Mouse (Mus musculus): ENCODE measurements around the gene Atp13a4.

DNA sequence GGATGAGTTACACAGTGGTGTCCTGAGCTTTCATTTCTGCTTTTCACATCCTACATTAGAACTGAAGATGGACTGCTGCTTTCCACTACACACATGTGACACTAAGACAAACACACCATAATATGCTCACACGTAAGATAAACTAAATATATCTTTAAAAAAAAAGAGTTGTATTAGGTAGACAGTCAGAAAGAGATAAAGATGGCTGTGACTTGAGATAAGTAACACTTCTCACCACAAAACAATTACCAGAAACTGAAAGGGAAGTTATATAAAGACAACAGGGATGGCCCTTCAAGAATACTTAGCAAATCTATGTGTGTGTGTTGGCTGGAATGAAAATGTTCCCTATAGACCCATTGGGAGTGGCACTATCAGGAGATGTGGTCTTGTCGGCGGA, 34.8 kb downstream of the Atp13a4 start:
- TF ChIP-seq POLR2A (IDR thresholded peaks at IDR 0.05; ENCODE audit: insufficient read length, low read depth) = no peak
- TF ChIP-seq USF1 (IDR thresholded peaks at IDR 0.05; ENCODE audit: low read depth) = no peak
- TF ChIP-seq POLR2AphosphoS2 (IDR thresholded peaks at IDR 0.05; ENCODE audit: insufficient read length, low read depth) = no peak
- TF ChIP-seq MAX (IDR thresholded peaks at IDR 0.05; ENCODE audit: low read depth) = no peak
- TF ChIP-seq CEBPB (IDR thresholded peaks at IDR 0.05; ENCODE audit: insufficient read depth, poor library complexity, severe bottlenecking) = no peak
- TF ChIP-seq MYOD1 (IDR thresholded peaks at IDR 0.05; ENCODE audit: control insufficient read depth in 1 of 3, insufficient read length in 2 of 3, low read depth in 2 of 3) = no peak
